Mouse (Mus musculus) hindbrain, embryonic 16.5 days (tissue): ENCODE results near the gene Pdxp. TPM values are rescaled to one million over a fixed set of nuclear protein-coding genes. Genes with fewer than 3 reads are reported as not detected.
A peak's percentile ranks its signal among the peaks of the same experiment; 100 is the strongest.

Source experiments
- ATAC-seq: fragments of 200-750 bp; cut with Nextera tagmentation; 2 replicates; pipeline ENCODE4 v1.8.0; 2017; ENCODE audit warnings: moderate TSS enrichment, moderate library complexity
- H3K27ac ChIP-seq: fragments of 300-500 bp; sonication (generic); 2 replicates; pipeline ENCODE4 v1.5.1; 2014; ENCODE audit warnings: low read depth, mild to moderate bottlenecking, control low read depth, low read length, moderate library complexity
- H3K27me3 ChIP-seq: fragments of 300-500 bp; sonication (generic); replicated peaks from 2 replicates; pipeline ENCODE4 v1.6.1; 2014; ENCODE audit warnings: low read length; ENCODE audit not compliant: control insufficient read depth, insufficient read depth
- H3K36me3 ChIP-seq: fragments of 300-500 bp; sonication (generic); 2 replicates; pipeline ENCODE4 v1.6.1; 2014; ENCODE audit warnings: mild to moderate bottlenecking, low read length, moderate library complexity, mixed read lengths; ENCODE audit not compliant: control insufficient read depth, insufficient read depth
- H3K4me1 ChIP-seq: fragments of 300-500 bp; sonication (generic); 2 replicates; pipeline ENCODE4 v1.6.1; 2014; ENCODE audit warnings: low read depth, low read length; ENCODE audit not compliant: control insufficient read depth, insufficient read depth
- H3K4me2 ChIP-seq: fragments of 300-500 bp; sonication (generic); 2 replicates; pipeline ENCODE4 v1.6.1; 2014; ENCODE audit warnings: mild to moderate bottlenecking, low read length, control low read depth, moderate library complexity
- H3K4me3 ChIP-seq: fragments of 300-500 bp; sonication (generic); 2 replicates; pipeline ENCODE4 v1.5.1; 2014; ENCODE audit warnings: mild to moderate bottlenecking, low read length, control low read depth, moderate library complexity
- H3K9ac ChIP-seq: fragments of 300-500 bp; sonication (generic); 2 replicates; pipeline ENCODE4 v1.6.1; 2014; ENCODE audit warnings: low read depth, mild to moderate bottlenecking, control low read depth, low read length, moderate library complexity
- H3K9me3 ChIP-seq: fragments of 300-500 bp; sonication (generic); 2 replicates; pipeline ENCODE4 v1.6.1; 2014; ENCODE audit warnings: mild to moderate bottlenecking, low read length, moderate library complexity; ENCODE audit not compliant: control insufficient read depth
- WGBS: fragments of 180-500 bp; shearing (Covaris S2); extraction: QIAGEN DNeasy Blood & Tissue Kit; methylation state at CpG from one replicate; pipeline ENCODE4 v1.1.7; 2014; 5-methylcytosine and 5-hydroxymethylcytosine counted together
- polyA plus RNA-seq: library from polyadenylated mRNA; unstranded; fragments of >200 nt; fragmentation: Nextera tagmentation; extraction: Ambion mirVana; gene quantifications from 2 replicates; pipeline ENCODE4 v1.2.1, GENCODE M21; 2015

Gene Pdxp
- polyA plus RNA-seq, 1 experiment from 2014 or later, result 96.9 TPM

- WGBS, result 78% methylated on average over 7 of the region's 7 CpGs
- H3K4me1 ChIP-seq, result peaks cover 18% of the 10 kb centered on the region
- H3K9ac ChIP-seq, result no peak overlapping the region; the same call in 1 of the 2 replicates
- no peaks in the 10 kb centered on the region for H3K9me3 ChIP-seq
- H3K36me3 ChIP-seq, result peaks cover 4% of the 10 kb centered on the region
- H3K4me2 ChIP-seq, result no peak overlapping the region
- no peak for ATAC-seq
- no peak overlapping the region for H3K4me3 ChIP-seq
- H3K27me3 ChIP-seq, result peaks cover 5% of the 10 kb centered on the region
- H3K27ac ChIP-seq, result no peak overlapping the region
Observed at GRCm38 (mm10) chr15:78922700-78923099, 9.0 kb downstream of the Pdxp start.

DNA sequence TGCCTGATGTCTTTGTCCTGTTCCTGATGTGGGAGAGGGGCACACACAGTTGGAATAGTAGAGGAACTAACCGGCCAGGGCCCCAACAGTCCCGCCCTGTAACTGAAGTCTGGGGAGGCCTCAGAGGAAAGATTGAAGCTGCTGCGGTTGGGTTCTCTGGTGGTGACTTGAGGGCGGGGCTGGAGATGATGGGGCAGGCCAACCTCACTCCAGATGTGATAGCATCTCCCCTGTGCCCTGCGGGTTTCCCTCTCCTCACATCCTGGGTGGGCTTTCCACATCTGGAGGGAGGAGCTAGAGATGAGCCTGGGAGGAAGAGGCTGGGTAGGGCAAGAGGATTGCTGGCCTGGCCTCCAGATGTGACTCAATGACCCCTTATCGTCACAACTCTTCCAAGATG, 9.9 kb downstream of the Pdxp start:
- H3K27me3 ChIP-seq, result peaks cover 6% of the 10 kb centered on the region
- H3K9me3 ChIP-seq, result no peaks in the 10 kb centered on the region
- H3K36me3 ChIP-seq, result peaks cover 4% of the 10 kb centered on the region
- no peak for ATAC-seq
- H3K4me1 ChIP-seq, result peaks cover 19% of the 10 kb centered on the region
- WGBS, result 72% methylated on average over 6 of the region's 6 CpGs
- H3K4me3 ChIP-seq, result no peak overlapping the region
- H3K27ac ChIP-seq, result no peak overlapping the region
- H3K4me2 ChIP-seq, result no peak overlapping the region
- H3K9ac ChIP-seq, result no peak overlapping the region

- Histone ChIP-seq H3K27ac (no peak overlapping the region), H3K9ac (no peak overlapping the region)
- WGBS, result 26% methylated on average over 8 of the region's 8 CpGs
Observed at GRCm38 (mm10) chr15:78925129-78925528, 11.4 kb downstream of the Pdxp start.

GRCm38 (mm10) chr15:78926021-78926919, 12.6 kb downstream of the Pdxp start, which contains the start of gene Lgals1:
TSS of gene Lgals1 (plus strand) at chr15:78926725.
- H3K36me3 ChIP-seq, result no peaks in the 10 kb centered on the region
- peaks cover 6% of the 10 kb centered on the region for H3K27me3 ChIP-seq
- H3K4me1 ChIP-seq, result peaks cover 19% of the 10 kb centered on the region
- WGBS, result 4% methylated on average over 20 of the region's 20 CpGs
- H3K9ac ChIP-seq, result peak within 1 kb of the TSS; percentile 49
- H3K9me3 ChIP-seq, result no peaks in the 10 kb centered on the region
- peak within 1 kb of the TSS; percentile 38 for H3K4me3 ChIP-seq
- peak; percentile 63 for ATAC-seq
- peak within 1 kb of the TSS; percentile 69 for H3K4me2 ChIP-seq
- peak within 1 kb of the TSS; percentile 70 for H3K27ac ChIP-seq

More at GRCm38 (mm10) chr15:78925129-78925528, 11.4 kb downstream of the Pdxp start:
- Histone ChIP-seq H3K36me3 (no peaks in the 10 kb centered on the region), H3K9me3 (no peaks in the 10 kb centered on the region), H3K27me3 (peaks cover 6% of the 10 kb centered on the region), H3K4me3 (no peak overlapping the region), H3K4me1 (peaks cover 19% of the 10 kb centered on the region), H3K4me2 (no peak overlapping the region)
- no peak for ATAC-seq

GRCm38 (mm10) chr15:78927021-78927787, 13.5 kb downstream of the Pdxp start:
- peak overlapping the region; percentile 69 for H3K4me2 ChIP-seq
- no peak for ATAC-seq
- peaks cover 6% of the 10 kb centered on the region for H3K27me3 ChIP-seq
- H3K9me3 ChIP-seq, result no peaks in the 10 kb centered on the region
- peaks cover 19% of the 10 kb centered on the region for H3K4me1 ChIP-seq
- WGBS, result 24% methylated on average over 15 of the region's 15 CpGs
- H3K9ac ChIP-seq, result peak overlapping the region; percentile 33
- H3K4me3 ChIP-seq, result peak overlapping the region; percentile 38
- H3K36me3 ChIP-seq, result no peaks in the 10 kb centered on the region
- 0 out of 2 replicates have a peak overlapping the region, but pooled peaks have one; percentile 39 for H3K27ac ChIP-seq

GRCm38 (mm10) chr15:78927788-78928457, 14.2 kb downstream of the Pdxp start:
- no peak for ATAC-seq
- WGBS, result under 1% methylated on average over 24 of the region's 35 CpGs
- H3K36me3 ChIP-seq, result no peaks in the 10 kb centered on the region
- peaks cover 6% of the 10 kb centered on the region for H3K27me3 ChIP-seq
- H3K4me1 ChIP-seq, result peaks cover 19% of the 10 kb centered on the region
- H3K4me3 ChIP-seq, result peak overlapping the region; percentile 38
- peak overlapping the region; percentile 69 for H3K4me2 ChIP-seq
- H3K27ac ChIP-seq, result 0 out of 2 replicates have a peak overlapping the region, but pooled peaks have one; percentile 39
- H3K9ac ChIP-seq, result peak overlapping the region; percentile 33
- H3K9me3 ChIP-seq, result no peaks in the 10 kb centered on the region

DNA sequence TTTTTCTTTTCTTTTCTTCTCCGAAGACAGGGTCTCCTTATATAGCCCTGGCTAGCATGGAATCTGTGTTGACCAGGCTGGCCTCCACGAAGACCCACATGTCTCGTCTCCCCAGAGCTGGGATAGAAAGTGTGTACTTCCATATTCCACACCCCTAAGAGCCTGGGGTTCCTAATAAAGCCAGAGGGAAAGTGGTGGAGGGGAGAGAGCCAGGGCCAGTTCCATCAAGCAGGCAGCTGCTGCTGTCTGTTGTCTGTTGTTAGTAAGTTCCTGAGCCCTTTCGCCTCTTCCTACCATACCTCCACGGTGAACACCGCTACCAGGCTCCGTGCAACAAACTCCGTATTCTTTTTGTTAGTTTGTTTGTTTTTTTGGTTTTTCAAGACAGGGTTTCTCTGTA, 14.8 kb downstream of the Pdxp start:
- H3K27ac ChIP-seq, result no peak overlapping the region
- peak overlapping the region; percentile 69 for H3K4me2 ChIP-seq
- H3K4me1 ChIP-seq, result peaks cover 19% of the 10 kb centered on the region
- H3K27me3 ChIP-seq, result peaks cover 6% of the 10 kb centered on the region
- no peak overlapping the region for H3K4me3 ChIP-seq
- no peaks in the 10 kb centered on the region for H3K36me3 ChIP-seq
- H3K9ac ChIP-seq, result peak overlapping the region; percentile 9; the same call in 1 of the 2 replicates
- ATAC-seq, result no peak
- WGBS, result 49% methylated on average over 8 of the region's 8 CpGs
- no peaks in the 10 kb centered on the region for H3K9me3 ChIP-seq

GRCm38 (mm10) chr15:78930192-78930706, 16.5 kb downstream of the Pdxp start:
- Histone ChIP-seq H3K4me3 (no peak overlapping the region), H3K9me3 (no peaks in the 10 kb centered on the region), H3K4me2 (no peak overlapping the region), H3K4me1 (peaks cover 19% of the 10 kb centered on the region), H3K9ac (no peak overlapping the region), H3K27ac (no peak overlapping the region), H3K27me3 (peaks cover 6% of the 10 kb centered on the region), H3K36me3 (no peaks in the 10 kb centered on the region)
- ATAC-seq, result no peak
- 93% methylated on average over 6 of the region's 6 CpGs for WGBS
